Mouse (Mus musculus): ENCODE data around the gene Cttnbp2nl. TPM values are rescaled to one million over a fixed set of nuclear protein-coding genes. Genes with fewer than 3 reads are reported as not detected.
A peak's percentile ranks its signal among the peaks of the same experiment; 100 is the strongest.

Gene Cttnbp2nl
- polyA plus RNA-seq, 1 experiment from 2014 or later: 46.7 TPM

DNA sequence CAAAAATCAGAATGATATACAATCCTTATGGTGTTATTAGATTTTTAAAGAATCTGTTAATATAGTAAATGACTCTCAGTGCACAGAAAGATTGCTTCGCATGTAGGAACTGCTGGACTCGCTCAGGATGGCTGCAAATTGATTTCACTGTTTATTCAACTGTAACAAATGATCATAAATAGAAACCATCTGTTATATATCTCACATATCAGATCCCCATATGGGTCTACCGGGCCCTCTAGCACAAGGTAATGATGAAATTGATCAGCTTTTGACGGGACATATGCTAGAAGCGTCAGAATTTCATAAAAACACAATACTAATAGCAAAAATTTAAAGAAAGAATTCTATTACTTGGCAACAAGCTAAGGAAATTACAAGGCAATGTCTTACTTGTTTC is 73.2 kb downstream of the Cttnbp2nl start:
- no peak for DNase-seq (ENCODE audit: low spot score)
- no peaks in the 10 kb centered on the region for H3K27me3 ChIP-seq (ENCODE audit: control insufficient read depth, insufficient read depth, low read length)
- H3K4me2 ChIP-seq (replicated peaks; ENCODE audit: low read depth, low read length): no peak overlapping the region
- no peak overlapping the region for H3K9ac ChIP-seq (ENCODE audit: low read depth, low read length)
- ATAC-seq (ENCODE audit: low FRiP score): no peak
- no peak overlapping the region for H3K27ac ChIP-seq (ENCODE audit: low read depth, low read length)
- no peaks in the 10 kb centered on the region for H3K36me3 ChIP-seq (ENCODE audit: control insufficient read depth, insufficient read depth, low read length)
- WGBS: 72% methylated on average over 5 of the region's 5 CpGs
- no peaks in the 10 kb centered on the region for H3K9me3 ChIP-seq (ENCODE audit: control insufficient read depth, low read length)
- H3K4me3 ChIP-seq (ENCODE audit: low read depth, low read length): no peak overlapping the region
- H3K4me1 ChIP-seq (replicated peaks; ENCODE audit: control insufficient read depth, insufficient read depth, low read length): no peaks in the 10 kb centered on the region

DNA sequence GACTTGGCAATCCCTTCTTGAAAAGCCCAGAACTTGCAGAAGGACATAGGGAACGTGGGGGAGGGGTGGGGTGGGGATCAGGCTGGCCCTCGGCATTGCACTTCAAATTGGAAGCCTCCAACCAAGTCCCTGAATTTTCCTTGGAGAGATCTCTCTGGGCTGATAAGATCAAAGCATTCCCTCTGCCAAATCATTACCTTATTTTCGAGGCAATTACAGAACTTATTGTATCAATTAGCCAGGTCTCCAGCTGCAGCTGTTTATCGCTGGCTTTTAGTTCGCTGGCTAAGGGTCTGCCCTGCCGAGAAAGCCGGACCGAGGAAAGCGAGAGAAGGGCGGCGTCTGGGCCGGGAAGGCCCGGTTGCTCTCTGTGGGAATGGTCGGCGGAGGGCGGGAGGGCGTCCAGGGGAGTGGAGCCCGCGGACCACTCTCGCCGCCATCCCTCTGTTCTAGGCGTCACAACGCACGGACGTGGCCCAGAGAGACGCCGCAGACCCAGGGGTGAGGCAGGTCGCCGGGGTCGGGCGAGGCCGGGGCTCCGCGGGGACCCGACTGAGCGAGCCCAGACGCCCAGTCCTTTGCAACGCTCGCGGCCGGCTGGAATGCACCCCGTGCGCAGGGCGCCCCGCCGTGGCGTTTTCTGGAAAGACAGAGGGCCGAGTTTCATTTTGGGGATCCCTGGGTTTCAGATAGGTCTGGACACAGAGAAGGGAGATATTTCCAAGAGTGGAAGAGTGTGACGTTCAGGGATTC is 85.2 kb downstream of the Cttnbp2nl start:
- Histone ChIP-seq H3K27ac (ENCODE audit: low read depth, low read length) (no peak overlapping the region), H3K4me2 (replicated peaks; ENCODE audit: low read depth, low read length) (peak overlapping the region; percentile 76), H3K4me1 (replicated peaks; ENCODE audit: control insufficient read depth, insufficient read depth, low read length) (no peaks in the 10 kb centered on the region), H3K27me3 (ENCODE audit: control insufficient read depth, insufficient read depth, low read length) (peaks cover 13% of the 10 kb centered on the region), H3K4me3 (ENCODE audit: low read depth, low read length) (peak overlapping the region; percentile 45), H3K9ac (ENCODE audit: low read depth, low read length) (peak overlapping the region; percentile 66), H3K9me3 (ENCODE audit: control insufficient read depth, low read length) (no peaks in the 10 kb centered on the region), H3K36me3 (ENCODE audit: control insufficient read depth, insufficient read depth, low read length) (no peaks in the 10 kb centered on the region)
- DNase-seq (ENCODE audit: low spot score): peak; percentile 90
- peak; percentile 78; the same call in 1 of the 2 replicates for ATAC-seq (ENCODE audit: low FRiP score)
- under 1% methylated on average over 49 of the region's 49 CpGs for WGBS

DNA sequence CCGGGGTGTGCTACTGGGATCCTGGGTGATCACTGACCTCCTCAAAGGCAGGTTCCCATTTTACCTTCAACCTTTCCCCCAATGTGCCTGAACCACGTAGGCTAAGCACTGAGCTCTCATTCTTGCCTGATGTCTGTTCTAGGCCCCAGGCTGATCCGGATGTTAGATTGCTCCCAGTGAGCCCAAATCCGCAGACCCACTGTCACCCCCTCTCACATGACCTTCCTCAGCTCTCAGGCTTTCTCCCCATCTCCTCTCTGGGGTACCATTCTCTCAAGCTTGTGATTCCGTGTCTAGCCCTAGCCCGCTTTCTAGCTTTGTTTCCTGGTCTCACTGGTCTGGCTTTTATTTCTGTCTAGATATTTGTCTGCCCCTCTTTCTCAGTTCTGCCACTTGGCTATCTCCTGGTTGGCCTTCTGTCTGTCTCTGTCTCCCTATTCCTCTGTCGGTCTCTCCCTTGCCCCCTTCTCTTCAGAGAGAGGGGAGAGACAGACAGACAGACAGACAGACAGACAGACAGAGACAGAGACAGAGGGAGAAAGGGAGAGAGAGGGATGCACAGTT is 86.9 kb downstream of the Cttnbp2nl start:
- Histone ChIP-seq H3K27me3 (ENCODE audit: control insufficient read depth, insufficient read depth, low read length) (peaks cover 30% of the 10 kb centered on the region), H3K9ac (ENCODE audit: low read depth, low read length) (no peak overlapping the region), H3K36me3 (ENCODE audit: control insufficient read depth, insufficient read depth, low read length) (no peaks in the 10 kb centered on the region), H3K9me3 (ENCODE audit: control insufficient read depth, low read length) (no peaks in the 10 kb centered on the region), H3K4me1 (replicated peaks; ENCODE audit: control insufficient read depth, insufficient read depth, low read length) (peaks cover 4% of the 10 kb centered on the region; the same call in 1 of the 2 replicates), H3K27ac (ENCODE audit: low read depth, low read length) (no peak overlapping the region), H3K4me2 (replicated peaks; ENCODE audit: low read depth, low read length) (no peak overlapping the region), H3K4me3 (ENCODE audit: low read depth, low read length) (no peak overlapping the region)
- WGBS: 77% methylated on average over 7 of the region's 7 CpGs
- no peak for DNase-seq (ENCODE audit: low spot score)
- ATAC-seq (ENCODE audit: low FRiP score): no peak

DNA sequence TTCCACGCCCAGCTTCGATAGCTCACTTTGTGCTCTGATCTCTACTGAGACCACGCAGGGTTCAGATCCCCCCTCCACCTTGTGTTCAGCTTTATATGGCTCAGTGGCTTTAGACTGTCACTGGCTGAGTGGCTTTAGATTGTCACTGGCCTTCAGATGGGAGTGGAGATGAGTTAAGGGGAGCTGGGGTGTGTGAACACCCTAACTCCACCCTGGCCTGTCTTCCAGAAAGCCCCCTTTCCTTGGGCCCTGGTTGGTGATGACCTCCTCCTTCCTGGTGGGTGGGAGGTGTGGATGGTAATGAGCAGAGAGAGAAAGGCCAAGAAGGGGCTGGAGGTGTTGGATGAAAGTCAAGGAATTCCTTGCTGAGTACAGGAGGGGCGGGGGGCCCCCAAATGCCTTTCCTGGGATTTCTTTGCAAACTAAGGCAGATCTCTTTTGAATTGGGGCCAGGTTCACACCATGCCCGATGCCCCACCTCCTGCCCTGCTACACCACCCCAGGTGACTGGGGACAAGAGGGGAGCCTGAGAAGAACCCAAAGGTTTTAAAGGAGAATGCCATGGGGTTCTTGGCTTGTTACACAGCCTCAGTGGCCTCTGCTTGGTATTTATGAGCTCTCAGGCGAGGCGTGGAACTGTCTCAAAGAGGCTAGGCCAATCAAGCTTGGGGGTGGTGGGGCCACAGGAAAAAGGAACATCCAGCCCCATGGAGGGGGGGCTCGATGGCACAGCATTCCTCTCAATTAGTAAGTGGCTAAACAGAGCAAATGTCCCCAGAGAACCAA is 87.7 kb downstream of the Cttnbp2nl start:
- no peaks in the 10 kb centered on the region for H3K9me3 ChIP-seq (ENCODE audit: control insufficient read depth, low read length)
- H3K4me2 ChIP-seq (replicated peaks; ENCODE audit: low read depth, low read length): no peak overlapping the region
- H3K4me1 ChIP-seq (replicated peaks; ENCODE audit: control insufficient read depth, insufficient read depth, low read length): peaks cover 4% of the 10 kb centered on the region; the same call in 1 of the 2 replicates
- no peak overlapping the region for H3K27ac ChIP-seq (ENCODE audit: low read depth, low read length)
- WGBS: 73% methylated on average over 8 of the region's 8 CpGs
- H3K4me3 ChIP-seq (ENCODE audit: low read depth, low read length): no peak overlapping the region
- H3K36me3 ChIP-seq (ENCODE audit: control insufficient read depth, insufficient read depth, low read length): no peaks in the 10 kb centered on the region
- H3K9ac ChIP-seq (ENCODE audit: low read depth, low read length): no peak overlapping the region
- ATAC-seq (ENCODE audit: low FRiP score): no peak
- no peak for DNase-seq (ENCODE audit: low spot score)
- H3K27me3 ChIP-seq (ENCODE audit: control insufficient read depth, insufficient read depth, low read length): peaks cover 38% of the 10 kb centered on the region

DNA sequence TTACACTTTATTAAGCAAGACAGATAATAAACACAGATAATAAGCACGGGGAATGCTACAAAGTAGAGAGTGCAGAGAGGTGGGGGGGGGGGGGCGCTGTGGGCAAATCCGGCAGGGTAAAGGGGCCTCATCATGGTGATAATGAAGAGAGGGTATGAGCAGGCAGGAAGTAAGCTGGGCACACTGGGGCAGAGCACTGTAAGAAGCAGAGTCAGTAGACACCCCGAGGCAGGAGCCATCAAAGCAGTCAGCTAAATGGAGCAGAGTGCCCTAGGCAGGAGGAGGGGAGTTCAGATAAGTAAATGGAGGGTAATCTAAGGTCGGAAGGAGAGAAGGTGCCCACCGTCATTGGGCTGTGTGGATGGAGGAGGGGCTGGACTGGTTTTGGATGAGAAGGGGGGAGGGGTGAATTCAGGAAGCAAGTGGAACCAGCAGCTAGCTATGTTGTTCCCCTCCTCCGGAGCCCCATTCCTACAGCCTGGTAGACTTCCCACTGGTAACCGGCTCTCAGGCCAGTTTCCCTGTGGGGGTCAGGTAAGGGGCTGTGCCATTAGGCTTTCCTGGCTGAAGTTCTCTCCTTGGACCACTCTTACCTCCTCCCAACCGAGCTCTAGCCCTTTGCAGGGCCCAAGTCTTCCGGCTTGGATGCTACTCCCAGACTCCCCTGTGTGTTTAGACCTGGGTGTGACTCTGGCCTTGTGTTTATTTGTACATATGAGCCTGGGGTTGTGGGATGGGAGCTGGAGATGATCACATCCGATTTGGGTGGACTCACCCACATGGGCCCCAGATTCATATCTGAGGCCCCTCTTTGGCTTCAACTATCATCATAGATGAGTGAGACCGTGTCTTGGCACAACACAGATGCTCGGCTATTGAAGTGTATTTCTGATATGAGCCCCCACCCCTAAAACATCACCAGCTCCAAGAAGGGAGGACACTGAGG is 89.3 kb downstream of the Cttnbp2nl start:
- DNase-seq (ENCODE audit: low spot score) (no peak), ATAC-seq (ENCODE audit: low FRiP score) (no peak)
- H3K27me3 ChIP-seq (ENCODE audit: control insufficient read depth, insufficient read depth, low read length): peaks cover 52% of the 10 kb centered on the region
- H3K36me3 ChIP-seq (ENCODE audit: control insufficient read depth, insufficient read depth, low read length): no peaks in the 10 kb centered on the region
- WGBS: 32% methylated on average over 12 of the region's 13 CpGs
- H3K27ac ChIP-seq (ENCODE audit: low read depth, low read length): no peak overlapping the region
- peaks cover 4% of the 10 kb centered on the region; the same call in 1 of the 2 replicates for H3K4me1 ChIP-seq (replicated peaks; ENCODE audit: control insufficient read depth, insufficient read depth, low read length)
- H3K9ac ChIP-seq (ENCODE audit: low read depth, low read length): no peak overlapping the region
- no peak overlapping the region for H3K4me3 ChIP-seq (ENCODE audit: low read depth, low read length)
- H3K4me2 ChIP-seq (replicated peaks; ENCODE audit: low read depth, low read length): no peak overlapping the region
- no peaks in the 10 kb centered on the region for H3K9me3 ChIP-seq (ENCODE audit: control insufficient read depth, low read length)

DNA sequence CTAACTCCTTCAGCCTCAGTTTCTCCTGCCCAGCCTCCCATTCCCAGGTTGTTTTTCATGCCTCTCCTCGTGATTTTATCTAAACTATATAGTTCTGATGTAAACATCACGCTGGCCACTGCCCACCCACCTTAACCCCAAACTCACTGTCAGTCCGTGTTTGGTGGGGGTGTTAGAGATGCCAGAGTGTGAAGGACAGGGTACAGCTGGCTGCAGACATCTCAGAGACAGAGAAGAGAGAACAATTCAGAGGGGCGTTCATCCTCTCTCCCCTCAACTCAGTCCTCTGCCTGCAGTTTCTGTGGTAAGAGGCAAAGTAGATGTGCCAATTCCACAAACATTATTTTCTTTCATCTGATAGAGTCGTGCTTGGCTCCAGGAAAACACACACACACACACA is 90.1 kb downstream of the Cttnbp2nl start:
- Histone ChIP-seq H3K4me1 (replicated peaks; ENCODE audit: control insufficient read depth, insufficient read depth, low read length) (peaks cover 4% of the 10 kb centered on the region; the same call in 1 of the 2 replicates), H3K9me3 (ENCODE audit: control insufficient read depth, low read length) (no peaks in the 10 kb centered on the region), H3K9ac (ENCODE audit: low read depth, low read length) (no peak overlapping the region), H3K36me3 (ENCODE audit: control insufficient read depth, insufficient read depth, low read length) (no peaks in the 10 kb centered on the region), H3K27me3 (ENCODE audit: control insufficient read depth, insufficient read depth, low read length) (peaks cover 54% of the 10 kb centered on the region), H3K4me2 (replicated peaks; ENCODE audit: low read depth, low read length) (no peak overlapping the region), H3K27ac (ENCODE audit: low read depth, low read length) (no peak overlapping the region), H3K4me3 (ENCODE audit: low read depth, low read length) (no peak overlapping the region)
- ATAC-seq (ENCODE audit: low FRiP score) (no peak), DNase-seq (ENCODE audit: low spot score) (no peak)
- 10% methylated on average over 5 of the region's 5 CpGs for WGBS

DNA sequence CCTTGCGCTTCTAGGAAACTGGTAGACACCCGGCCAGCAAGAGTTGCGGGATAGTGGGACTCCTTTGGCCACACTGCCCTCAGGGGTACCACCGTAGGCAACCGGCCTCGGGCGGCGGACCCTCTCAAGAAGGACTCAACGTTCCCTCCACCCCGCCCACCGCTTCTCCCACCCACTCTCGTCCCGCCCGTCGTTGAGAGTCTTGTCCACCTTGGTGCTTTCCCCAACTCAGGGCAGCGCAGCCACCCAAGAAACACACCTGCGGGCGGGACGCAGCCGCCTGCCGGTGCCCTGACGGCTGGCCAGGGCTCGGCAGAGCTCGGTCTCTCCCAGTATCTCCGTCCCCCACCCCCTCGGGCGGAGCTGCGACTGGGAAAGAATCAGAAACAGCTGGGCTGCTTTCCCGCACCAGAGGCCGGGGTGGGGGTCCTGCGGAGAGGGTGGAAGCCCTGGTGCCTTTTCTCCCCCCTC is 90.8 kb downstream of the Cttnbp2nl start:
- no peaks in the 10 kb centered on the region for H3K36me3 ChIP-seq (ENCODE audit: control insufficient read depth, insufficient read depth, low read length)
- H3K9ac ChIP-seq (ENCODE audit: low read depth, low read length): 0 out of 2 replicates have a peak overlapping the region, but pooled peaks have one; percentile 20
- H3K27ac ChIP-seq (ENCODE audit: low read depth, low read length): no peak overlapping the region
- peaks cover 54% of the 10 kb centered on the region for H3K27me3 ChIP-seq (ENCODE audit: control insufficient read depth, insufficient read depth, low read length)
- H3K4me3 ChIP-seq (ENCODE audit: low read depth, low read length): peak overlapping the region; percentile 49
- peak; percentile 23; the same call in 1 of the 2 replicates for ATAC-seq (ENCODE audit: low FRiP score)
- peak overlapping the region; percentile 60 for H3K4me2 ChIP-seq (replicated peaks; ENCODE audit: low read depth, low read length)
- peaks cover 4% of the 10 kb centered on the region; the same call in 1 of the 2 replicates for H3K4me1 ChIP-seq (replicated peaks; ENCODE audit: control insufficient read depth, insufficient read depth, low read length)
- no peak for DNase-seq (ENCODE audit: low spot score)
- H3K9me3 ChIP-seq (ENCODE audit: control insufficient read depth, low read length): no peaks in the 10 kb centered on the region
- WGBS: under 1% methylated on average over 31 of the region's 31 CpGs

All from hindbrain, embryonic 11.5 days (tissue).